Mouse (Mus musculus) C2C12 (cell line): ENCODE data around the gene Svbp.

Experiments used
- CTCF ChIP-seq: IDR thresholded peaks from one replicate; pipeline ENCODE4 v1.5.1; 2011; ENCODE audit not compliant: control insufficient read depth, insufficient read depth, insufficient read length
- MAX ChIP-seq: IDR thresholded peaks from one replicate; pipeline ENCODE4 v1.6.1; 2011; ENCODE audit warnings: mild to moderate bottlenecking, control low read depth
- MYOG ChIP-seq: IDR thresholded peaks from one replicate; pipeline ENCODE4 v1.6.1; 2011; ENCODE audit not compliant: control insufficient read depth, insufficient read length; ENCODE audit errors: extremely low read depth
- USF1 ChIP-seq: IDR thresholded peaks from one replicate; pipeline ENCODE4 v1.6.1; 2011; ENCODE audit warnings: low read depth, mild to moderate bottlenecking, control low read depth, moderate library complexity

GRCm38 (mm10) chr4:119183525-119183924, 11.6 kb upstream of the Svbp start:
- TF ChIP-seq CTCF (no peak), MYOG (no peak), MAX (no peak), USF1 (no peak)
